Mouse (Mus musculus): Measurements from ENCODE around the gene Daglb. TPM values are rescaled to one million over a fixed set of nuclear protein-coding genes. Genes with fewer than 3 reads are reported as not detected.

The Daglb gene
- total and polyA plus RNA-seq, 2 experiments: 12.4 to 17.4 TPM

DNA sequence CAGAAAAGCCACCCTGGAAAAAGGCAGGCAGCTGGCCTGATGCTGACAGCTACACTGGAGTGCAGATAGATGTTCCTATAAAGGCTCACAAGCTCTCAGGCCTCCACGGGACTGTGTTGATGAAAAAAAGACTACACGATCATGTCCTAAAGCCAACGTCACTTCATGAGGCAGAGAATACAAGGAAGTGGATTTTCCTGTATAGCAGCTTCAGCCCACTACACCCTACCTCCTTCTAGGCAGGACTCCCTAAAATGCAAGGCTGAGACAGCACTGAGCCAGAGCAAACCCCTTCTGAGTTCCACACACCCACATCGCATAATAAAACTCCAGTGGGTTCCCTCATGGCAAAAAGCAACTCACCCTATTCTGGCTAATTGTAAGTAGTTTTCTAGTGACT lies 47.2 kb downstream of the Daglb start:
- TF ChIP-seq CTCF (IDR thresholded peaks at IDR 0.05; ENCODE audit: low read depth, low read length): no peak
- no peak for TF ChIP-seq POLR2A (IDR thresholded peaks at IDR 0.05; ENCODE audit: extremely low read depth, insufficient read depth, low read length)
- H3K79me2 ChIP-seq (ENCODE audit: control insufficient read depth, insufficient read depth, low read length): peaks cover 27% of the 10 kb centered on the region; the same call in 1 of the 2 replicates
- H3K27me3 ChIP-seq (ENCODE audit: control insufficient read depth, insufficient read depth, low read length): no peaks in the 10 kb centered on the region
- H3K4me3 ChIP-seq (ENCODE audit: insufficient read depth, low read depth, low read length): no peak overlapping the region
- peaks cover 7% of the 10 kb centered on the region for H3K4me1 ChIP-seq (ENCODE audit: control insufficient read depth, insufficient read depth, low read length)
- WGBS: 78% methylated on average over 4 of the region's 4 CpGs
- no peak for DNase-seq (ENCODE audit: extremely low read depth, low read depth, low spot score)
- peaks cover 30% of the 10 kb centered on the region for H3K36me3 ChIP-seq (ENCODE audit: control insufficient read depth, insufficient read depth, low read length)
- H3K9ac ChIP-seq (ENCODE audit: low read depth, low read length): no peak overlapping the region
- no peak overlapping the region for H3K27ac ChIP-seq (replicated peaks; ENCODE audit: insufficient read depth, low read depth, low read length)

DNA sequence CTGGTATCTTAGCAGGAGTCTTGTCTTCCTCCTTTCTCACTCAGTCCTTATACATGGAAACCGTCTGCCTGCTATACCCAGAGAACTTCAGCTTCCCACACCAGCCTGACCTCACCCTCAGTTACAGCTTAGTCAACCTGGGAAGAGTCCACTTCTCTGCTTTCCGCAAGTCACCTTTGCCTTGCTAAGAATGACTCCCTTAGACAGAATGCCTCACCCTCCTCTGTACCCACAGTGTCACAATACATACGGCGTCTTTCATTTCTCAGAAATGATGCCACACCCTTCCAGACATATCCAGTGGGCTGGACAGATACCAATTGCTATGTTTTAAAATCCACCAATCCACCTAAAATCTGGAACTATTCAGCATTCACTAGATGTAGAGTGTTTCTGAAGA lies 47.9 kb downstream of the Daglb start:
- H3K4me1 ChIP-seq (ENCODE audit: control insufficient read depth, insufficient read depth, low read length): peaks cover 7% of the 10 kb centered on the region
- WGBS: 71% methylated on average over 4 of the region's 4 CpGs
- no peak overlapping the region for H3K27ac ChIP-seq (replicated peaks; ENCODE audit: insufficient read depth, low read depth, low read length)
- no peak overlapping the region for H3K4me3 ChIP-seq (ENCODE audit: insufficient read depth, low read depth, low read length)
- DNase-seq (ENCODE audit: extremely low read depth, low read depth, low spot score): no peak
- TF ChIP-seq CTCF (IDR thresholded peaks at IDR 0.05; ENCODE audit: low read depth, low read length): no peak
- no peaks in the 10 kb centered on the region for H3K27me3 ChIP-seq (ENCODE audit: control insufficient read depth, insufficient read depth, low read length)
- peaks cover 32% of the 10 kb centered on the region; the same call in 1 of the 2 replicates for H3K79me2 ChIP-seq (ENCODE audit: control insufficient read depth, insufficient read depth, low read length)
- H3K9ac ChIP-seq (ENCODE audit: low read depth, low read length): no peak overlapping the region
- H3K36me3 ChIP-seq (ENCODE audit: control insufficient read depth, insufficient read depth, low read length): peaks cover 32% of the 10 kb centered on the region

DNA sequence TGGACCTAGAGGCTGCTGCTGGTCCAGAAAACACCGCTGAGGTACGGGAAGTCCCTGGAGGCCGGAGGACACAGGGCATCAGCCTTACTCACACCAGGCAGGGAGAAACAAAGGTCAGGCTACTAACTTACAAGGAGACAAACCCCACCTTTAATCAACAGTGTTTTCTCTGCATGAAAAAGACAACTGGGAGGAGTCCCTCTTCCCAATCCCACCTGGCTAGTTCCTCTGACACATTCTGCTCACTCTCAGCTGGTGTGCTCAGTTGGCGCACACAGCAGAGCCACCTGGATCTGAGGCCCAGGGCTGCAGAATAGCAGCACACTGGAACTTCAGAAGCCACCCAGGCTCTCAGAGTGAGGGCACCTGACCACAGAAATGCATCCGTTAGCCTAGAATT lies 50.5 kb downstream of the Daglb start:
- no peak for DNase-seq (ENCODE audit: extremely low read depth, low read depth, low spot score)
- Histone ChIP-seq H3K4me1 (ENCODE audit: control insufficient read depth, insufficient read depth, low read length) (peaks cover 18% of the 10 kb centered on the region), H3K36me3 (ENCODE audit: control insufficient read depth, insufficient read depth, low read length) (peaks cover 32% of the 10 kb centered on the region), H3K79me2 (ENCODE audit: control insufficient read depth, insufficient read depth, low read length) (peaks cover 53% of the 10 kb centered on the region), H3K27ac (replicated peaks; ENCODE audit: insufficient read depth, low read depth, low read length) (no peak overlapping the region), H3K27me3 (ENCODE audit: control insufficient read depth, insufficient read depth, low read length) (no peaks in the 10 kb centered on the region), H3K4me3 (ENCODE audit: insufficient read depth, low read depth, low read length) (no peak overlapping the region), H3K9ac (ENCODE audit: low read depth, low read length) (no peak overlapping the region)
- WGBS: 76% methylated on average over 5 of the region's 5 CpGs
- TF ChIP-seq POLR2A (IDR thresholded peaks at IDR 0.05; ENCODE audit: extremely low read depth, insufficient read depth, low read length) (no peak), CTCF (IDR thresholded peaks at IDR 0.05; ENCODE audit: low read depth, low read length) (no peak)

DNA sequence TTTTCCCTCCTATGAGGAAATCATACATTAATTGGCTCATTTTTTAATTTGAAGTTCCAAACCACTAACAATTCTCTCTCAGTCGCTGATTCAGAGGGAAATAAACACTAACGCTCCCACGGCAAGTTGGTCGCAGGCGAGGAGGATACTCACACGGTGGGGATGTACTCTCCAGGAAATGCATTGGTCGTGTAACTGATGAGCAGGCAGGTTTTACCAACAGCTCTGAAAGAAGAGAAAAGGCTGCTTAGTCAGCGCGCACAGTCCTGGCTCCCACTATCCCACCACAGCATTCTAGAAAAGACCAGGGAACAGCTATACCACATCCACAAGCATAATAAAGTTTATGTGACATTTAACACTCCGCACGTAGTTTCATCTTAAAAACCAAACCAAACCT lies 52.6 kb downstream of the Daglb start:
- Histone ChIP-seq H3K36me3 (ENCODE audit: control insufficient read depth, insufficient read depth, low read length) (peaks cover 26% of the 10 kb centered on the region), H3K27me3 (ENCODE audit: control insufficient read depth, insufficient read depth, low read length) (no peaks in the 10 kb centered on the region), H3K9ac (ENCODE audit: low read depth, low read length) (no peak overlapping the region), H3K4me1 (ENCODE audit: control insufficient read depth, insufficient read depth, low read length) (peaks cover 29% of the 10 kb centered on the region), H3K79me2 (ENCODE audit: control insufficient read depth, insufficient read depth, low read length) (peaks cover 56% of the 10 kb centered on the region), H3K27ac (replicated peaks; ENCODE audit: insufficient read depth, low read depth, low read length) (no peak overlapping the region), H3K4me3 (ENCODE audit: insufficient read depth, low read depth, low read length) (no peak overlapping the region)
- TF ChIP-seq CTCF (IDR thresholded peaks at IDR 0.05; ENCODE audit: low read depth, low read length): no peak
- TF ChIP-seq POLR2A (IDR thresholded peaks at IDR 0.05; ENCODE audit: extremely low read depth, insufficient read depth, low read length): no peak
- 75% methylated on average over 11 of the region's 11 CpGs for WGBS
- DNase-seq (ENCODE audit: extremely low read depth, low read depth, low spot score): no peak

DNA sequence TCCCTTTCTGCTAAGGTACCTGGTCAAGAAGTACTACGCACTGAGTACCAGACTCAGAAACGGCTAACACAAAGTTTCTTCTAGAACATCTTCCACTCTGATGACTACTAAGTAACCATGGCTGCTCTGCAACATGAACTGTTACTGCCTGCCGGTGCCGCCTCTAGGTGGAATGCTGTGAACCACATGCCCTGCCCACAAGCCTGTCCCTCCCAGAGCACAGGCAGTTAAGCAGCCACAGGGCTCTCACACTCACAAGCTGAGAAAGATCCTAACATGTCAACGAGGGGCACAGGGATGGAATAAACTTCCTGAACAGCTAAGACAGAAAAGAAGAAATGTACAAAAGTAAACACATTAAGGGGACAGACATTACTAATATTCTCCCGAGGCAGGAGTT lies 53.1 kb downstream of the Daglb start:
- TF ChIP-seq CTCF (IDR thresholded peaks at IDR 0.05; ENCODE audit: low read depth, low read length): no peak
- H3K4me1 ChIP-seq (ENCODE audit: control insufficient read depth, insufficient read depth, low read length): peaks cover 29% of the 10 kb centered on the region
- no peak overlapping the region for H3K4me3 ChIP-seq (ENCODE audit: insufficient read depth, low read depth, low read length)
- H3K27me3 ChIP-seq (ENCODE audit: control insufficient read depth, insufficient read depth, low read length): no peaks in the 10 kb centered on the region
- H3K9ac ChIP-seq (ENCODE audit: low read depth, low read length): no peak overlapping the region
- H3K27ac ChIP-seq (replicated peaks; ENCODE audit: insufficient read depth, low read depth, low read length): no peak overlapping the region
- peaks cover 26% of the 10 kb centered on the region for H3K36me3 ChIP-seq (ENCODE audit: control insufficient read depth, insufficient read depth, low read length)
- no peak for DNase-seq (ENCODE audit: extremely low read depth, low read depth, low spot score)
- WGBS: 72% methylated on average over 6 of the region's 6 CpGs
- H3K79me2 ChIP-seq (ENCODE audit: control insufficient read depth, insufficient read depth, low read length): peaks cover 58% of the 10 kb centered on the region

DNA sequence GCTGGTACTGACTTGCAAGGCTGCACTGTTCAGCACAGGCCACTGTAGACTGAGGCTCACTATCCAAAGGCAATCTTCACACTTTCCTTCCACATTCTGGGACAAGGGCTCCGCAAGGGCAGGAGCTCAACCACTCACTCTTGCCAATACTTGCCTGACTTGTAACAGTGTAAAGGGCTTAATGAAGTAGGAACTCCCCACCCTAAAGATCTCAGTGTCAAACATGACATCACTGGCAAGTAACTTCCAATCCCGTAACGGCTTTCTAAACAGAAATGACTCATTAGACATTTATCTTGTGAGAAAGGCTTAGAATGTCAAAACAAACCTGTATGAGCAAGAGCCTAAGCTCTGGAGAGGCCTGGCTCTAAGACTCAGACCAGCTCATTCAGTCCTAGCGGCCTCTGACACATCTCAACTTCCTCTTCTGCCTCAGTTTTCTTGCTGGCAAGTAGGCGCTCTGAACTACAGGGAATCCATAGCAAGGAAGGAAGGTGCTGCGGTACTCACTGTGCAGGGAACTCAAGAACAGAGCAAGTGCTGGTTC lies 53.7 kb downstream of the Daglb start:
- 73% methylated on average over 6 of the region's 6 CpGs for WGBS
- Histone ChIP-seq H3K36me3 (ENCODE audit: control insufficient read depth, insufficient read depth, low read length) (peaks cover 25% of the 10 kb centered on the region), H3K79me2 (ENCODE audit: control insufficient read depth, insufficient read depth, low read length) (peaks cover 61% of the 10 kb centered on the region), H3K27ac (replicated peaks; ENCODE audit: insufficient read depth, low read depth, low read length) (0 out of 2 replicates have a peak overlapping the region, but pooled peaks have one; percentile 2), H3K4me1 (ENCODE audit: control insufficient read depth, insufficient read depth, low read length) (peaks cover 30% of the 10 kb centered on the region), H3K9ac (ENCODE audit: low read depth, low read length) (no peak overlapping the region), H3K4me3 (ENCODE audit: insufficient read depth, low read depth, low read length) (no peak overlapping the region), H3K27me3 (ENCODE audit: control insufficient read depth, insufficient read depth, low read length) (no peaks in the 10 kb centered on the region)
- no peak for TF ChIP-seq CTCF (IDR thresholded peaks at IDR 0.05; ENCODE audit: low read depth, low read length)
- no peak for TF ChIP-seq POLR2A (IDR thresholded peaks at IDR 0.05; ENCODE audit: extremely low read depth, insufficient read depth, low read length)
- DNase-seq (ENCODE audit: extremely low read depth, low read depth, low spot score): no peak

Measured in liver, adult 2 months (tissue).